Mouse (Mus musculus) layer of hippocampus, adult 11-12 months (tissue): ENCODE measurements around the gene Katnbl1.
"Not testable (repeated sequence)": the region's sequence is repeated elsewhere in the genome, so short reads cannot be mapped to it uniquely, and the experiment has no call there.

Source experiments
- DNase-seq: peaks from one replicate; pipeline ENCODE4 v3.0.0; 2022; ENCODE audit warnings: low spot score

Katnbl1 gene

DNA sequence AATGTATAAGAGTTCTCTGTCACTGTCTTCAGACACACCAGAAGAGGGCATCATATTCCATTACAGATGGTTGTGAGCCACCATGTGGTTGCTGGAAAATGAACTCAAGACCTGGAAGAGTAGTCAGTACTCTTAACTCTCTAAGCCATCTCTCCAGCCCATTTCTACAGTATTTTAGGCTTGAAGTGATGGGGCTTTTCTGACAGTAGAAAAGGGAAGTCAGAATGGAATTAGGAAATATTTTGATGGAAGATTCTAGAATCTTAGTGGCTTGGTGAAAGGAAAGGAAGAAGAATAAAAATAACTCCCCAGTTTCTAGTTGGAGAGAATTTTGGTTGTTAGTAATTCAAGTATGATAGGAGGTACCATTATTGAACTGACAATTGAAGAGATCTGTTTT lies 14.9 kb downstream of the Katnbl1 start:
- no peak for DNase-seq

DNA sequence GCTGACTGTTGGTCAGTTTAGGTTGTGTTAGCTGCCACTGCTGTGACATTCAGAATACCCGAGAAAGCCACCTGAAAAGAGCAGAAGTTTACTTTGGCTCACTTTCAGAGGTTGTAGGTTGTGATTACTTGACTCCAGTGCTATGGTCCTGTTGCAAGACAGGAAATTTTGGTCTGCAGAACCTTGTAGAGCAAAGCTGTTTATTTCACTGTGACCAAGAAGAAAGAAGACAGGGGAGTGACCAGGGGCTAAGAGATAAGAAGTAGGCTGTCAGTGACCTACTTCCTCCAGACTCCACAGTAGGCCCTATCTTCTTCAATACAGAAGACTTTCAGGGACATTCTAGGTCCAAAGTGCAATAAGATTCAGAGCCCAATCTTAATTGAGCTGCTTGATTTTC lies 17.6 kb downstream of the Katnbl1 start:
- no peak for DNase-seq

DNA sequence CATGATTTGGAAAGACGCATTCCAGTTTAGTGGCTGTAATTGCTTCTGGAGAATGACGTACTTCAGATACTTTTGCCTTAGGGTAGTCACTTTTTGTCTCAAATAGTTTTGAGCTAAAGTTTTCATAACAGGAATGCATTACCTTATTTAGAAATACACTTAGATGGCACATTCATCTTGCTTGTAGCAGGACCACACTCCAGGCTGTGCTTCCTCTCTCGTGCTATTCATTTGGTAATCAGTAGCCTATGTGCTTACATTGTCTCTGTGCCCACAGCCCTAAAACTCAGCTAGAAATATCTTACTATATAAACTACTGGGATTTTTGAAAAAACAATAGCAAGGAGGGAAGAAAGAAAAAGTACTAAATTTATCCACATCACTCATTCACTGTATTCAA lies 28.0 kb downstream of the Katnbl1 start:
- DNase-seq: no peak

DNA sequence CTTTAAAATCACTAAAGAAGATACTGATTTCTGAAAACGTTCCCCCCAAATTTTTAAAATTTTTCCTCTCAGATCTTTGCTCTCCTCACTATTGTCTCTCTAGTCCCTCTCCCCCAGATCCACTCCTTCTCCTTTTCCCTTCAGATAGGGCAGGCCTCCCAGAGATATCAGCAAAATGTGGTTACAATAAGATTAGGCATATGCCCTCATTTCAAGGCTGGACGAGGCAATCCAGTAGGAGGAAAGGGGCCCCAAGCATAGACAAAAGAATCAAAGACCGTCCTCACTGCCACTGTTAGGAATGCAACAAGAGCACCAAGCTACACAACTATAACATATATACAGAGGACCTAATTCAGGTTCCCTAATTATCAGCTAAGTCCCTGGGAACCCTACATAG lies 46.3 kb downstream of the Katnbl1 start:
- no peak for DNase-seq

DNA sequence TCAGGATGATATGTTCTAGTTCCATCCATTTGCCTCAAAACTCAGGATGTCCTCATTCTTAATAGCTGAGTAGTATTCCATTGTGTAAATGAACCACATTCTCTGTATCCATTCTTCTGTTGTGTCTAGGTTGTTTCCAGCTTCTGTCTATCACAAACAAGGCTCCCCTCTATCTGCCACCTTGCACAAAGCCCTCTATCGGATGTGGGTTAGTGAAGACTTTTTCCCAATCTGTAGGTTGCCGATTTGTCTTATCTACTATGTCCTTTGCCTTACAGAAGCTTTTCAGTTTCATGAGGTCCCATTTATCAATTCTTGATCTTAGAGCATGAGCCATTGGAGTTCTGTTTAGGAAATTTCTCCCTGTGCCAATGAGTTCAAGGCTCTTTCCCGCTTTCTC lies 49.5 kb downstream of the Katnbl1 start:
- DNase-seq: not testable (repeated sequence)

DNA sequence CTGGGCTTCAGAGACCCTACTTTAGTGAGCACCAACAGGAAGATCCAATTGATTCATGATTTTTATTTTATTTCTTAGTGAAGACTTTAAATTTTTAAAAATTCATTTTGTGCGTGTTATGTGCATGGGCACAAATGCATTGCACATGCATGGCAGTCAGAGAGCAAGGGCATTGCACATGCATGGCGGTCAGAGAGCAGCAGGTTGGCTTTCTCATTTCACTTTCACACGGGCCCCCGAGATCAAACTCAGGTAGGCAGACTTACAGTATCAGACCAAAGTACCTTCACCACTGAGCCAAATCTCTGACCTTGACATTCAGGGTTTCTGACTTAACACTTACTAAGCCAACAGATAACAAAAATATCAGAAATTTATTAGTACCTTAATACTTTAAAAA lies 50.7 kb downstream of the Katnbl1 start:
- no peak for DNase-seq

DNA sequence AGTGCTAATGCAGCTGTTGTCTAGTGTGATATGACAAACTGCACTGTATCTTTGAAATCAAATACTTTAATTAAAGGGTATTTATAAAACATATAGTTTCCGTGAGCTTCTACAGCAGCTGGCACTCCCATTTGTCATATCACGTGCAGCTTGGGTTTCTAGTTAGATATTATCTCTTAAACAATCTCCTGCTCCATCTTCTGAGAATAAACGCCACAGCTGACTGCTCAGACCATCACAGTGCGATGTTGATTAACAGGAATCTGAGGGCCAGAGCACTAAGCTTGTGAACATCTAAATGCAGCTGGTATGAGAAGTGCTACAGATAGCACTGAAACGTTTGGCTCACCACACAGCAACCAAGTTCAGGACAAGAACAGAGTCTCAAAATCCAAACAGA lies 51.4 kb downstream of the Katnbl1 start:
- no peak for DNase-seq

DNA sequence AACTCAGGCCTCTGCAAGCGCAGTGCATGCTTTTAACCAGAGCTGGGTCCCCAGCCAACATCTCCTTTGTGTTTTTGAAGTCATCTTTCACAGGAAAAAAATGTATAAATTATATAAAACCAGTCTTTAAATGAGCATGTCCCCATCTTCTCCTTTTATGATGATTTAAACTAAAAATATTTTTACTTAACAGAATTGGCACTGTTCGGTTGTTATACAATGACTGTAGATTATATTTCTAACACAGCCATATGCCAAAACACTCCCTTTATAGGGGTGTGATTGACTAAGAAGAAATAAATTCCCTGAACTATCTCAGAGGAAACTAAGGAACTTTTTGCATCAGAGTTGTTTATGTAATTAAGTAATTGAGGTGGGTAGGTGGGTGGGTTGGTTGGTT lies 53.5 kb downstream of the Katnbl1 start:
- no peak for DNase-seq

DNA sequence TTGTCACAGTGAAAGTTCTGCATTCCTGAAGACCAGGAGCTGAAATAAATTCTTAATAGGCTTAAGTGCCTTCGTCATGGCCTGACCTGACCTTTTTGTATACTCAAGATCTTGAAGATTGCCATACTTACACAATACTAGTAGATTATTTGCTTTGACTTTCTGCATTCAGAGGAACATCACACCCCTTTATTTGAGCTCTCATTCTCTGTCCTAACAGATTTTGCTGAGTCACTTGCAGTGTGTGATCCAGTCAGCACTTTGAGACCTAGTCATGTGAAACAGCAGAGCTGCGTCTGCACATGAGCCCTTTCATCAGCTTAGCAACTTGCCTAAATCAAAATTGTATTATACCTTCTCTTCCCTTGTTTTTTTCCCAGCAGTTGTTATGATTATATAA lies 54.3 kb downstream of the Katnbl1 start:
- no peak for DNase-seq

DNA sequence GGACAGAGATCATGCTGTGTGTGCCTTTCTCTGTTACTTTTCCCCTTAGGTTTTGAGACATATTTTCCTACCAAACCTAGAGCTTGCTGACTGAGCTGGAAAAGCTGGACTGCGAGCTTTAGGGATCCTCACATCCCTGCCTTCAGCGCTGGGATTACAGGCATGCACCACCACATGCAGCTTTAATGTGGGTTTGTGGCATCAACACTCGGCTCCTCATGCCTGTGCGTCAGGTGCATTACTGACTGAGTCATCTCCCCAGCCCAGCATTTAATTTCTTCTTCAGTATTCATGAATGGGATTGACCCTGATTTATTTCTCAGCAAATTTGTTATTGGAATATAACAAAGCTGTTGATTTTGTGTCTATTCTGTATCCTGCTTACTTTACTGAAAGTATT lies 57.3 kb downstream of the Katnbl1 start:
- DNase-seq: no peak

DNA sequence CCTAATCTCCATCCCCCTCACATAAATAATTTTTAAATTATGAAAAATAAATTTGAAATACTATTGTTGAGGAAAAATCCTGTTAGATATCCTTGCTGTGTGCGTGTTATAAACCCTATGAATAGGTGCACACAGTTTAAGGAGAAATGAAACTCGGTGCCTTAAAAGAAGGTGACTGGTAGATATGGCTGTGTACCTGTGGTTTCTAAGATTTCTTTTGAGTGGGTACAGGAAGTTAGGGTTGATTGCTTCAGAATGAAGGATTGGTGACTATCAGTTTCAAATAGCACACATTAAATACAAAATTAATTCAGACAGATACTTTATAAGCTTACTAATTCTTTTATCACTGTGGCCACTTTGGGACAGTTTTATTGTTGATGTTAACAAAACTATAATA lies 58.6 kb downstream of the Katnbl1 start:
- no peak for DNase-seq

DNA sequence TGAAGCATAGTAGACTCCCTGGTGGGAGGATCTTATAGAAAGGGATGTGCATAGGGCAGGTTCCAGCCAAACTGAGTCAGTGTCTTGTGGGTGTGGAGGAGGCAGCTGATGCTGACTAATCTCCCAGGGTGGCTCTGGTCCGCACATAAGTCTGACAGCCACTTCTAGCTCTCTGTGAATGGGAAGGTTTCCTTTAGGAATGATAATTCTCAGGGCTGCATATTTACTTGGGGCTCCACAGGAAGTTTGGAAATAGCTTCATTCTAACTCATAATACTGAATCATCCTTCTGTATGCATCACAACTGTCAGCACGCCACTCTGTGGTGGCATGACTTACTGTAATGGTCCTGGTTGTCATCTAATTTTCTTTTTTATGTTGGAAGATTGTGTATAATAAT lies 64.5 kb downstream of the Katnbl1 start:
- DNase-seq: no peak

DNA sequence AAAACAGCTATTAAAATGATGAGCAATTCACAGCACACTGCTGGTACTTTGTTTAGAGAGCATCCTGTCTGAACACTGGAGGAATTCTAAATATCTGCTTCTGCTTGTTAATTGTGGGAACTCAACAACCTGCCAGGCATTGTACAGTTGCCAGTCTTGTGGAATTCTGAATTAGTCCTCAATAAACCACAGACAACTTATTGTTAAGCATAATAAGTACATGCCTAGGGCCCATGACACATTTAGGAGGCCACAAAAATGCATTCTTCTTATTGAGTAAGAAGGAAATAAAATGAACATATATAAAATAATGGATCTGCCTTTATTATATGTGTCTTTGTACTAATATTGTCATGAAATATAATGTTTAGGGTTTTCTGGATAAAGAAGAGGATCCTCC lies 66.5 kb downstream of the Katnbl1 start:
- no peak for DNase-seq

DNA sequence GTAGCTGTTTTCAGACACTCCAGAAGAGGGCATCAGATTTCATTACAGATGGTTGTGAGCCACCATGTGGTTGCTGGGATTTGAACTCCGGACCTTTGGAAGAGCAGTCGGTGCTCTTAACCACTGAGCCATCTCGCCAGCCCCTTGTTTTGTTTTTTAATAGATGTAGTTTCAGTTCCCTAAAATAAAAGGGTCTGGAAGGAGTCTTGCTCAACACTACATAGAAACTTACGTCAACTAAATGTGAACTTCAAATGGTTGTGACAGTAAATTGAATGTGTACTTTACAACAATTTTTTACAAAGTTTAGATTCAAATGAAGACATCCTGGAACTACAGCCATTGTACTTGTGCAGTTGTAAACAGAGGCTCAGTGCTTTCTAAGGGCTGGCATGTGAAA lies 69.0 kb downstream of the Katnbl1 start:
- DNase-seq: not testable (repeated sequence)

DNA sequence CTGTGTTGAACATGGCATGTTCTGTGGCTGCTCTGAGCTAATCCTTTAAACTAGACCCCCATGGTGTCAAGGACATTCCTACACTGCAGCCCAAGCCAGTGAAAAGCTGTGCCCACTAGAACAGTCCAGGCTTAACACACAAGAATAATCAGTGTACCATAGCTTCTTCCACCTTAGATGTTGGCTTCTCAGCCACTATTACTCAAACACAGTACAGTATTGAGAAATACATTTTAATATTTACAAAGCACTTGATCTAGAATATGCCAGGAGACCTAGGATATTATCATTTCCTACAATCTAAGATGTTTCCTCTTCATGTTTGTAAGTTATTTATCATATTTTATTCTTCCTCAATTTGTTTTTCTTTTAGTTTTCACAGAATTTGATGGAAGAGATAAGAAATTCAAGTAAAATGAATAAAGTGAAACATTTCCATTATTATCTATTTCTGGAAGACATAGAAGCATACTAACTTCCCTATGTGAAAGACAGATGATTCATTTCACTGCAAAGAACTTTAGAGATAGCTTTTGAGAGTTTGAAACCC lies 69.6 kb downstream of the Katnbl1 start:
- no peak for DNase-seq

DNA sequence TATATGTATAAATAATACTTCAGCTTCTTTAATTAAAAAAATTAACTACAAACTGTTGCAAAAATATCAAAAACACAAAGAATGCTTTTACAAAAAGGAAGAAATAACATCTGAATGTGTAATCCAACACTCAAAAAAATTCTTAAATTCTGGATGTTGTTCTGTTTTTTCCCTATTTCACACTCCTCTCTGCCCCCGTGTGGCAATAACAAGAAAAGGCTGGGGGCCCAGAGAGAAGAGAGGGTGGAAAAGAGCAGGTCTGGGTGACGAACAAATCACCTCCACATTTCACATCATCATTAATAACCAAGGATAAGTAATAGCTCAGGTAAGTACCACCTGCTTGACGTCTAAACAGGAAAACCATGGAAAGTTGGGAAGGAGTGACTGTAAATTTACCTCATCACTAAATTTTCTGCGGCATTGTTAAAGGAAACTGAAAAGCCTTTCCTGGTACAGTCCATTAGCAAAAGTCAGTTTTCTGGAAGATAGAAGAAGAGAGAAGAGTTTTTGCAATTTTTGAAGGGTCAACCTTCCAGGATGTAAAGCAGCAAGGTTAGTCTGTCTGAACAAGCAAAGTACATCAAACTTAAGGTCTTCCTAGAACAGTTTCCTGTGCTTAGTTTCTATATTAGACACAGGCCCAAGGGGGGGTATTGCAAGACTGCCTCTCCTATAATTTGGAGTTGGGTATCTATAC lies 70.7 kb downstream of the Katnbl1 start:
- DNase-seq: no peak

DNA sequence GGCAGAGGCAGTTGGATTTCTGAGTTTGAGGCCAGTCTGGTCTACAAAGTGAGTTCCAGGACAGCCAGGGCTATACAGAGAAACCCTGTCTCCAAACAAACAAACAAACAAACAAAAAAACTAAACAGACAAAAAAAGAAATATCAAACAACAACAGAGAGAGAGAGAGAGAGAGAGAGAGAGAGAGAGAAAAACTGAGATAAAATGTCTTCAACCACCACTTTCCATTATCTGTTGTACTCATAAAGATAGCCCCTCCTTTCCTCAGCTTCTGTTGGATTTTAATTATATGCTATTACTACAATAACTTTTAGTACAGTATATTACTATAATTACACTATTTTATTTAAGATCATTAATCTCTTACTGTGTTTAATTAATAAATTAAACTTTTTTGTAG lies 73.5 kb downstream of the Katnbl1 start:
- DNase-seq: not testable (repeated sequence)

DNA sequence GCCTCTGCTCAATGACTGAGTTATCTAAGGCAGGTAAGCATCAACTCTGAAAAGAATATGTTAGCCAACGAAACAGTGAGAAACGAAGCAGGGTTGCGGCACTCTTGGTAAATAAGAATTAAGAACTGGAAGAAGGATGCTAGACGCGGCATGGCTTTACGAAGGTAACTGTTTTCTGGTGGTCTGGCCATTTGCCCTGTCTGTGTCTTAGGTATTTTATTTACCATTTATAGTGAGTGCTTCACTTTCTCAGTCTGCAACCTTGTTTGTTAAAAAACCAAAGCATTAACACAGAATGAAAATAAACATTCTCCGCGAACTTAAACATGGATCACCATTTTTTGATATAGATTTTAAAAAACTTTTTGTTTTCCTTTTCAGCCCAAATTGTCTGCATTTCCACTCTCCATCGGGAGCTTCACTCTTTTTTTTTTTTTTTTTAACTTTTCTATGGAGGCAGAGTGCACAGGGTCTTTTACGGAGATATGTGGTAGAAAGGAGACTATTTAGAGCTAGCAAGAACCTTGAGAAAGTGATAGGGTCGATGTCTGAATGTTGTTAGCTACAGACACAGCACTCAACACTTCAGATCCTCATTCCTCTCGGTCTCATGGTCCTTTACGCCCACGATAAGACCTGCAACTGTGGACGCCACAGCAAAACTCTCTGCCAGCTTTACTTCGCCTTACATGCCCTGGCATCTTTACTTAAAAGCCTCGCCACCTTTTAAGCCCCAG lies 75.3 kb downstream of the Katnbl1 start:
- no peak for DNase-seq

DNA sequence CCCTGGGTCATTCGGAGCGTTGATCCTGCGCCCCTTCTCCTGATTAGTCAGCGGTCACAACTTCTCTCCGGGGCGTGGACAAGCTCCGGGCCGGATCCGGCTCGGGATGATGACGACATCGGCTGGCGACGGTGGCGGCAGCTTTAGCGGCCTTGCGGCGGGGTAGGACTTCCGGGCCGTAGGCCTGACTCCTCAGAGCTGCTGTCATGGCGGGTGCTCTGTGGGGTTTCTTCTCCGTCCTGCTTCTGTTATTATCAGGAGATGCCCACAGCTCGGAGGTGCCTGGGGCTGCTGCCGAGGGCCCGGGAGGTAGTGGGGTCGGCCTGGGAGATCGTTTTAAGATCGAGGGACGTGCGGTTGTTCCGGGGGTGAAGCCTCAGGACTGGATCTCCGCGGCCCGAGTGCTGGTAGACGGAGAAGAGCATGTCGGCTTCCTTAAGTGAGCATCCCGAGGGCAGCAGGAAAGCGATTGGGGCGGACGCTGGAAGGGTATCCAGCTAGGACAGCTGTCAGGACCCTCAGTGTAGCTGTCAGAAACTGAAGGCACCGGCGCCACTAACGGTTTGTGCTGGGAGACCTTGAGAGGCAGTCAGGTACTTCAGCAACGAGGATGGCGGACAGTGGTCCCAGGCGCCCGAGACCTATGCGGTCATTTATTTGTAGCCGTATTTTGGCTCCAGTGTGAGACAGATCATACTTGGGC lies 76.0 kb downstream of the Katnbl1 start, which contains the start of gene Emc7:
TSS of gene Emc7 (plus strand) at position 136 of the 703 bp plus-strand sequence.
- DNase-seq: peak; percentile 94

DNA sequence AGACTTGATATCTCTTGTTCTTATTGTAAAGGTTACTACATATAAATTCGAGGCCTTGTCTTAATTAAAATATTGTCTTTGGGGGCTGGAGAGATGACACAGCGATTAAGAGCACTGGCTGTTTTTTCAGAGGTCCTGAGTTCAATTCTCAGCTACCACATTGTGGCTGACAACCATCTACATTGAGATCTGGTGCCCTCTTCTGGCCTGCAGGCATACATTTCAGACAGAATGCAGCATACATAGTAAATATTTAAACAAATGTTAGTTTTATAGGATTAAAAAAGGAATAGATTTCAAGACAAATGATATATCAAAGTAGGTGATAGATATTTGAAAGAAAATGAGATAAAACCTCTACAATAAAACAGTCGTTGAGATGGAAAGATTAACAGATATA lies 81.5 kb downstream of the Katnbl1 start:
- no peak for DNase-seq
